Mouse (Mus musculus): Measurements from ENCODE around the gene Nrip1.

Nrip1 gene

DNA sequence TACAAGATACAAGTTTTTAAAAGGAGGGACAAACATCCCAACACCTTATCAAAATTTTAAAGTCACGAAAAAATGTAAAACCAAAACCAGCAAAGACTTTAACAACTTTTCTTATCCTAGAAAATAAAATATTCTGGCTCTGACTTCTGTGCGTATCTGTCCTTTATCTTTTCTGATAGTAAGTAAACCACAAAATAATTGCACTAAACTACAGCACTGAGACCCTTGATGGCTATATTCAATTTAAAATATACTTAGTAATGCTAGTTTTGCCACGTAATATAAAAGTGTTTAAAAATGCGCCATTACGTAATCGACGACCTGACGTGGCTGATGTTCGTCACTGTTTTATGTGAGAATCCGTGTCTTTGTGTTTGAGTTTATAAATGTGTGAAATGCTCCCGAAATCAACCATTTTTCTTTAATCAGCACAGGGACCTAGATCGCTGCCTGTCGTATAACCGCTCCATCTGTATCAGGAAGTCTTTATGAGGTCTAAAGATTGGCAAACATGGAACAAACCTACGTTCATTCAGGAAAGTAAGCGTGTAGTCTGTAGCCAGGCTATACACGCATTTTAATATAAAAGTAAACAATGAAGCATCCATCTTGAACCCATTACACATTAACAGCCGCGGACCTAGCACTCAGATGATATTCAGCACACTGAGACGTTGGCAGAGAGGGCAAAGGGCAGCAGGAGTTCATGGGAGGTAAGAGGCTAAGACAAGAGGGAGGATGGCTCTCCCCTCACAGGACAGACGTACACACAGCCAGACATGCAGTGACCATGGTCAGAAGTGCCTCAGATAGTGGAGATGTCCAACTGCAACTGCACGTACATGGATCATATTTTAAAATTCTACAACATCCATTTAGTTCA lies 56.4 kb downstream of the Nrip1 start:
- no peak for DNase-seq (ENCODE audit: low read depth)

- no peak for DNase-seq (ENCODE audit: low read depth)
Measured at GRCm38 (mm10) chr16:76315642-76316041, 58.0 kb downstream of the Nrip1 start.

DNA sequence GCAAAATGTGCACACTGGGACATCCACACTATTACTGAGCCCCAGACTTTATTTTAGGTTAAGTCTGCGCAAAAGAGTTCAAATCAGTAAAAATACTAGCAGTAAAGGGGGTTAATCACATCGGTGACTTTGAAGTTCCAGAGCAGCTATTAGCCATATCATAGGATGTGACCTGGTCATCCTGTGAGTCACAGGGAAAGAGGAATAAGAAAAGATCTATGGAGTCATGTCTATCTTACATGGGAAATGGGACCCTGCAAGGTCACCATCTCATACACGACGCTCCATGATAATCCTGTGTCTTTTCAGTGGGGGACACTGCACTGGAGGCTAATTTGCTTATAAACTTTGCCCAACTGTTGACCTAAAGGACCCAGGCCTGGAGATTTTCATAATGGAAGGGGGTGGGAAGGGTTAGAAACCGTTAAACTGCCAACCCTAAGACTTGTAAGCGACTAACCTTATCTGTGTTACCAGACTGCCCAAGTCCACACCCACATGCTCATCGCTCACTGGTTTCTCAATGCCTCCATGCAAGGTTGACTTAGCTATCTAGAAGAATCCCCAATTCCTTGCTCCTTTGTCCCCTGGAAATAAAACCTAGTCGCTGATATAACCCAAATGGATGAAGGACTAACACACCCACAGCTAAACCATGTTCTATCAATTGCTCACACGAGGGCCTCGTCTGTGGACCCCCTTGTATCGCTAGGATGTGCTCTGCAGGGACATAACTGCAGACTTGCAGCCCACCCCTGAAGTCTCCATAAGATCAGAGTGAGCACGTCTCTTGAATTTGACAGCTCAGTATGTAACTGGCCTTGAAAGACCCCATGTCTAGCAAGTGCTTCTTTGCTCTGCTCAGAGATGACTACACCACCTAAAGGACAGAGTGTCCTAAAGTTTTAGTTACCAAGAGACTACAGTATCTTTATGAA lies 59.3 kb downstream of the Nrip1 start:
- DNase-seq (ENCODE audit: low read depth): no peak

DNA sequence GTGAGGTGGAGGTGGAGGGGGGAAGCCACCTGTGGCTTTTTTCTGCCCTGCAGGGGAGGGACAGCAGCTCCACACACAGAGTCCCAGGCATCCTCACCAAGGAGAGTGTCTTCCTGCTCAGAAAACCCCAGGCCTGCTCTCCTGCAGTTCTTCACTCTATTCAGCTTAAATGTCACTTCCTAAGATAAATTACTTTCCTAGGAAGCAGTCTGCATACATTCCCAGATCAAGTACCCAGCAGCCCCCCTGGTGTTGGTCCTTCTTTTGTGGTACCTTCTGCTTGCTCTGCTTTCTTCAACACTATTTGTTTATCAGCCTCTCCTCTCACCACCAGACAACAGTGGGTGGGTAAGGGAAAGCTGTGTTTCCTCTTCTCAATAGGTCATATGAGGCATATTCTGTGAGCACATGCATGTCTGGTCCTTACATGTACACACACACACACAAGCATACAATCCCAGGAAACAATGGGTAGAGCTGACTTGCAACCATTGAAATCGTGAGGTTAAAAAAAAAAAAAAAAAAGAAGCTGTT lies 60.7 kb downstream of the Nrip1 start:
- DNase-seq (ENCODE audit: low read depth): no peak

GRCm38 (mm10) chr16:76310791-76311190 lies 62.8 kb downstream of the Nrip1 start:
- DNase-seq (ENCODE audit: low read depth): no peak

DNA sequence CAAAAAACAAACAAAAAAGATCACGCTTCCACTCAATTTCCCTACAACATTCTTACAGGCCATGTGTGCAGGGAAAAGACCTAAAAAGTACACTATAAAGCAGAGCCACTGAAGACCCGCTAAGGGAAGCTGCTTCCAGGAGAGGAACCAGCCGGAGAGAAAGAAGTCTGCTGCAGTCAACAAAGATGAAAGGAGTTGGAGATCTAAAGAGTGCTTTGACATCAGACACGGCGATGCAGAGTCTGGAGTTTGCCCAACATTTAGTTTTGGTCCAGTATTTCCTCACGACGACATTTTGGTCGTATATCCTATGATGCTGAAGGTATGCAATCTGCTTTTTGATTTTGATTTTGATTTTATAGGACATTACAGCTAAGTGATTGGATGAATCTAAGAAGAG lies 63.3 kb downstream of the Nrip1 start:
- DNase-seq (ENCODE audit: low read depth): no peak

GRCm38 (mm10) chr16:76309280-76309679 lies 64.3 kb downstream of the Nrip1 start:
- no peak for DNase-seq (ENCODE audit: low read depth)

DNA sequence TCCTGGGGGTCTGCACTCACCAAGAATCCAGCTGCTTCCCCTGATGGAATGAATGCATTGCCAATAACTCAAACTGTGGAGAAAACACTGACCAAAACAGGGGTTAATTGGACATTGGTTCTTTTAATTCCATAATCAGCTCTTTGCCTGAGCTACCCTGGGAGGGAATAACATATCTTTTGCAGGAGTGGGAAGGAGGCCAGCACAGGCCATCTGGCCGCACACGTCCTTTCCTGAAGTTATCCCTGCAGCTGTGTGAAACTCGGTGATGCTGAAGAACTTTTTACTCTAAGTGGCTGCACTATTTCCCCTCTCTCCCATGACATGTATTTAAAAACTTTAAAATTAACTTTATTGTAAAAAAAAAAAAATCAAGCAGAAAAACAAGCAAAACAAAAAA lies 66.6 kb downstream of the Nrip1 start:
- no peak for DNase-seq (ENCODE audit: low read depth)

- DNase-seq (ENCODE audit: low read depth): no peak
Measured at GRCm38 (mm10) chr16:76306446-76306845, 67.2 kb downstream of the Nrip1 start.

DNA sequence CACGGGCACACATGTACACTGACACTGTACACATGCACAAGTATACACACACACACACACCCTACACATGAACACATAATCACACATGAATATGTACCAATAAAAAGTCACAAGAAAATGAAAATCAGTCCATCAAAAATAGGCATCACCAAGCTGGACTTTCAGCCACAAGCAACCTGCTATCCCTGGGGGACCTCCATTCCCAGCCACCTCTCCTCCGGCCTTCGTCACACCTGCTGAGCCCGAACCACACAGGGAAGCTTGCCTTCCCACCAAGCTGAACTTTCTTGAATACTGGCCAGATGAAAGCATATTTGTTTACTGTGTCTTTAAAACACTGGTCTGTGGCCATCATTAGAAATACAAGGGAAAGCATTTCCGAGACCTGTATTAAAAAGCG lies 70.2 kb downstream of the Nrip1 start:
- no peak for DNase-seq (ENCODE audit: low read depth)

GRCm38 (mm10) chr16:76301728-76302050 lies 71.9 kb downstream of the Nrip1 start:
- no peak for DNase-seq (ENCODE audit: low read depth)

- no peak for DNase-seq (ENCODE audit: low read depth)
Measured at GRCm38 (mm10) chr16:76301037-76301727, 72.4 kb downstream of the Nrip1 start.

- DNase-seq (ENCODE audit: low read depth): no peak
Measured at GRCm38 (mm10) chr16:76300452-76300851, 73.2 kb downstream of the Nrip1 start.

GRCm38 (mm10) chr16:76299511-76299910 lies 74.1 kb downstream of the Nrip1 start:
- no peak for DNase-seq (ENCODE audit: low read depth)

DNA sequence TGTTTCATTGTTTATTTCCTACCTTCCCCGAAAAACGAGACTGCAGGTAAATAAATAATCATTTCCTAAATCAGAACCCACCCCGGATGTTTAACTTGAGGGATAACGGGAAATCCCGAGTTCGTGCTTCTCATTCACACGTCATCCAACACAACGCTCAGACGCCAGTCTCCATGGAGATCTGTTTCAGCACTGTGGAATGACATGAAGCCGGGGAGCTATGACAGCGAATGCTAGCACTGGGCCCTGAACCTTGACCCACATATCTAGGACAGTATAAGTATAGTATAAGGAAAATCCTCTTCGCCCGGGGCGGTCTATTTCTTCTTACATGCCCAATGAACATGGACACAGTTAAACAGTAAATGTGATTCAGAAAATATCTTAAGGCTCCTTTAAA lies 78.3 kb downstream of the Nrip1 start:
- DNase-seq (ENCODE audit: low read depth): no peak

DNA sequence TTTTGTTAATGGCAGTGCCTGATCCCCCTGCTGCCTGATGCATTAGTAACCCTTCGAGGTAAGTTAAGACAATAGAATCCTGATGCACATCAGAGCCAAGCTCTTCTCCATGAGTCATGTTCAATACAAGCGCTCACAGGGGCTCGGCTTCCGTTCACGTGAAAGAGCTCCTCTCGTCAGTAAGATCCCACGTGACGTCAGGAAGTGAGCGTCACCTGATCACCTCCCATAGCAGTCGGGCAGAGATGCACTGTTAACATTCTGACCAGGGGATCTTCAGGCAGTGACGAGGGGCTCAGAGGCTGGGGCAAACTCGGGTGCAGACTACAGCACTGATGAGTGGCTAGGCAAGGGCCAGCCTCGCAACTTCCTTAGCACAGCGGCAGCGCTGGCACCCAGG lies 79.1 kb downstream of the Nrip1 start:
- DNase-seq (ENCODE audit: low read depth): no peak

DNA sequence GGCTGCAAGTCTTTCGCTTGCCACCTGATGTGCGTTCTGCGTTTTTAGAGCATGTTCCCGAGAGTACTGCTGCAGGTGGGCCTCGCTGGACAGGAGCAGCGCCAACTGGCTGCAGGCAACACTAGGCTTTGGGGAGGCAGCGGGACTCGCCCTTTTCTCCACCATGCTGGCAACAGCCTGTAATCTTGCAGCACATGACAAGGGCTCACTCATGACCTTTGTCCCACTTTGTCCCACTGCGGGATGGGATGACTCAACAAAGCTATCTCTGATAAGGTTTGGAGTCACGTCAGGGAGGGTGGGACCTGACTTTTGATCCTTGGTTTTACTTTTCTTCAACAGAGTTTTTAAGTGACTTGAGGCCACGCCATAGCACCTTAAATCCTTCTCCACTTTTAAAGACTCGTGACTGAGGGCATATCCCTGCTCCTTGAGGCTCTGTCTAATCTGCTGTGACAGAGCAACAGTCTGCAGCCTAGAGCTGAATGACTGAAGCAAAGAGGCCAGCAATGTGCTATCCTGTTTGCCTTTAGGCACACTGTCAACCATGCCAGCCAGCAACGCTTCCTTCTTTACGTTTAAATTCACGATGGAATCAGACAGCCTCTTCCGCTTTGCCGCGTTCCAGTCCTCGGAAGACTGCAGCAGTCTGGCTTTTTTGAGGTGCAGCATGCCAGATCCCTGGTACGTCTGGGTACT lies 79.7 kb downstream of the Nrip1 start:
- no peak for DNase-seq (ENCODE audit: low read depth)

DNA sequence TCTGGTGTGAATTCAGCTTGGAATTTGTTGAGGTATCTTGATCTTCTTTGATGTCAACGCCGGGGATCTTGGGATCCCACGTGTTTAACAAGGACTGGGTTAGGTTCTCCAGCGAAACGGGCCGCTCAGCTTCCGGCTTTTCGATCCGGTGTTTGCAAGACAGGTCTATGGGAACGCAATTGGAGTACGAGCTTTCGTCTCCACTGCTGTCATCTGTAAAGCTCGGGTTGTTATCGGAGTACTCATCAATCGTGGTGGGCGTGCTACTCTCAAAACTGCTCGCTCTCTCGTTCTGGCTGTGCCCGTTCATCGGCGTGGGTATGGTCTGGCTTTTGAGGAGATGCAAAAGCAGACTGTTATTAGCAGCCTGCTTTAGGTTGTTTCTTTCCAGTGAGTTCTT lies 80.5 kb downstream of the Nrip1 start:
- no peak for DNase-seq (ENCODE audit: low read depth)

DNA sequence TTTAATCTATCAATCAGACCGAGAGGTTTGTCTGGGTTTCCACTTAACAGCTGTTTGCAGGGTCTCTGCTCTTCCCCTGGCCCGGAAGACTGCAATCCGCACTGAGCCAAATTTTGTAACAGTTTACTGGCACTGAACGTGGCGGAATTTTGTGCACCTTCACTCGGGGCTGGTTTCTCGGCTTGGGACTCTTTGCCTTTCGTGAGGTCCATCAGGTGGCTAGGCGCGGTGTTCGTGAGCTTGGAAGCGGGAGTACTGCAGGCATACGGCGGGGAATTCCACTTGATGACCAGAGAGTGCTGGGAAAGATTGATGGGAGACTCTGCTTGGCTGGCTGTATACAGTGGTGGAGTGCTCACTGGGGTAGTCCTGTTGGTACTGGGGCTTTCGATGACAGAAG lies 81.0 kb downstream of the Nrip1 start:
- DNase-seq (ENCODE audit: low read depth): no peak

GRCm38 (mm10) chr16:76291366-76291765 lies 82.3 kb downstream of the Nrip1 start:
- no peak for DNase-seq (ENCODE audit: low read depth)

DNA sequence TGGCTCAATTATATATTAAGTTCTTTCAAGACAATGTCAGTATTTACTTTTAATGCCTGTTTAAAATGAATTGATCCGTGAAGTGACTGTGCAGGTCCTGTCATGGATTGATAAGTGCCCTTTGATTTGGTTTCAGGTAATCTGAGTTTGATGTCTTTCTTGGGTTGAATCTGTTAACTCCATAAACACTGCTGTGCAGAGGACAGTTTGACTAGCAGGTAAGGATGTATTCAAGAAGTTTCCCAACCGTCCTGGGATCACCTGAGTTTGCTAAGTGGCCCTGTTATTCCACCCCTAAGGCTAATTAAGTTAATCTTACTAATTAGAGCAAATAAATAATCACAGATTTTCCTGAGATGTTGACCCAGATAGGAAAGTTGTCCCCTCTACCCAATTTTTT lies 84.1 kb downstream of the Nrip1 start:
- DNase-seq (ENCODE audit: low read depth): no peak

GRCm38 (mm10) chr16:76283796-76284195 lies 89.8 kb downstream of the Nrip1 start:
- DNase-seq (ENCODE audit: low read depth): no peak
